ENCODE assay signal across 7 mouse cellular contexts in the genomic region with DNA sequence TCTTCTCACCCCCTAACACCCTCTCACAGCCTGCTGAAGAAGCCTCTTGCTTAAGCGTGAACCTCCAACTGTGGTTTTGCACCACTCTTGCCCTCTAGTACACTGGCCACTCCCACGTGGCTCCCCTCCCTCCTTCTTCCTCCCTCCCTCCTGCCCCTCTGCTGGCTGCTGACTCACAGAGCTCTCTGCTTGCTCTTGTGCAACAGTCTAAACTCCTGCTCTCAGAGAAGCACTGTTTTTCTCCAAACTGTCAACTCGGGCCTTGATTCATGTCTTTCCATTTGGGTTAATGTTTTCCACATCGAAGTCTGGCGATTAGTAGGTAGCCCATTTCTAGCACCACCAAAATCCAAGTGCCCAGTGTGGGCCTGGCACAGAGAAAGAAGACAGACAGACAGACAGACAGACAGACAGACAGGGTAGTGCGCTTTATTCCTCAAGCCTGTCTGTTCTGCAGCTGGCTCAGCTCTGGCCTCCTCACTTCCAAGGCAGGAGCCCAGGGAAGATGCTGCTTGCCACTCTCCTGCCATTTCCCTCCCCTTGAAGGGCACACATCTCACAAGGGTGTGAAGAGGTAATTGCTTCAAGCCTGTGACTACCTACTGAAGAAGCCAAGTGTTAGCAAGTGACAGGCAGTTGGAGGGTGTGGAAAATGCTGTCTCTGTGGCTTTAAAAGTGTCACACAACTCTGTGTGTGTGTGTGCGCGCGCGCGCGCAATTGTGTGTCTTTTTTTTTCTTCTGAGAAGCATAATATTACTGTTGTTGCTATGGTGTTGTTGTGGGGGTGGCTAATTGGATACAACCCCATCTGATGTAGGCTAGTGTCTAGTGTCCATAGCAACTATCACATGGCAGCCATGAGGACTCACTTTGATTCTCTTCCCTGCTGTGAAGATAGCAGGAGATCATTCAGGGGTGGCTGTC.
DNase-seq lines count a peak whose midpoint lies in the region; ATAC-seq lines count a peak whose summit lies in the region.

No protein-coding gene starts in this region.

- no peaks in the 10 kb centered on the region for H3K27me3 ChIP-seq in embryonic facial prominence, embryonic 14.5 days (replicated peaks; ENCODE audit: control insufficient read depth, insufficient read depth, low read length)

- H3K4me2 ChIP-seq in embryonic facial prominence, embryonic 14.5 days (ENCODE audit: low read depth, low read length): no peak overlapping the region

- H3K9ac ChIP-seq in embryonic facial prominence, embryonic 14.5 days (ENCODE audit: low read depth, low read length): no peak overlapping the region

- DNase-seq in urinary bladder, postnatal 25 days (ENCODE audit: low spot score): peak; percentile 44
- DNase-seq in urinary bladder, postnatal 10 days (ENCODE audit: low spot score): no peak
- peak; percentile 66 for DNase-seq in embryonic facial prominence, embryonic 14.5 days (ENCODE audit: low spot score)
- peak; percentile 57 for DNase-seq in heart, postnatal 4 days
- DNase-seq in liver: peak; percentile 69
- peak; percentile 75 to 87 for DNase-seq in natural killer cell, adult 2 months (ENCODE audit: low spot score in 2 of 2)
- DNase-seq in frontal cortex, postnatal 36 days (ENCODE audit: low spot score in 2 of 2): no peak

- no peak overlapping the region for H3K4me3 ChIP-seq in embryonic facial prominence, embryonic 14.5 days (ENCODE audit: low read depth, low read length)

- WGBS in embryonic facial prominence, embryonic 14.5 days: 71% methylated on average over 12 of the region's 12 CpGs

- no peak for ATAC-seq in embryonic facial prominence, embryonic 14.5 days (ENCODE audit: low read depth)

- H3K27ac ChIP-seq in embryonic facial prominence, embryonic 14.5 days (replicated peaks; ENCODE audit: low read depth, low read length): no peak overlapping the region

- no peaks in the 10 kb centered on the region for H3K9me3 ChIP-seq in embryonic facial prominence, embryonic 14.5 days (ENCODE audit: control insufficient read depth, low read length)

- H3K36me3 ChIP-seq in embryonic facial prominence, embryonic 14.5 days (ENCODE audit: control insufficient read depth, insufficient read depth, low read length): no peaks in the 10 kb centered on the region

- peaks cover 20% of the 10 kb centered on the region for H3K4me1 ChIP-seq in embryonic facial prominence, embryonic 14.5 days (ENCODE audit: control insufficient read depth, insufficient read depth, low read length)

Comparison
In these comparisons a context has a peak if more than half of its experiments do, and no peak if none do; other contexts are left out.
1. DNase-seq: peak in urinary bladder, postnatal 25 days (single experiment), embryonic facial prominence, embryonic 14.5 days (single experiment), heart, postnatal 4 days (single experiment), liver (single experiment) and natural killer cell, adult 2 months (2 of 2); none in urinary bladder, postnatal 10 days (single experiment) and frontal cortex, postnatal 36 days (0 of 2).